Mouse (Mus musculus) heart, adult 2 months (tissue): ENCODE results near the gene Atp6v0a4.

Experiments used
- CTCF ChIP-seq: fragments of 200-600 bp; IDR thresholded peaks from 2 replicates; pipeline ENCODE4 v1.8.1; 2022; ENCODE audit warnings: antibody characterized with exemption, mild to moderate bottlenecking, moderate library complexity
- EP300 ChIP-seq: fragments of 200-500 bp; IDR thresholded peaks from 2 replicates; pipeline ENCODE4 v1.6.1; 2011; ENCODE audit warnings: low read depth, low read length, control low read depth; ENCODE audit not compliant: insufficient read depth
- POLR2A ChIP-seq: fragments of 200-500 bp; IDR thresholded peaks from 2 replicates; pipeline ENCODE4 v1.6.1; 2011; ENCODE audit warnings: mild to moderate bottlenecking, low read depth, low read length, control low read depth; ENCODE audit not compliant: insufficient read depth

DNA sequence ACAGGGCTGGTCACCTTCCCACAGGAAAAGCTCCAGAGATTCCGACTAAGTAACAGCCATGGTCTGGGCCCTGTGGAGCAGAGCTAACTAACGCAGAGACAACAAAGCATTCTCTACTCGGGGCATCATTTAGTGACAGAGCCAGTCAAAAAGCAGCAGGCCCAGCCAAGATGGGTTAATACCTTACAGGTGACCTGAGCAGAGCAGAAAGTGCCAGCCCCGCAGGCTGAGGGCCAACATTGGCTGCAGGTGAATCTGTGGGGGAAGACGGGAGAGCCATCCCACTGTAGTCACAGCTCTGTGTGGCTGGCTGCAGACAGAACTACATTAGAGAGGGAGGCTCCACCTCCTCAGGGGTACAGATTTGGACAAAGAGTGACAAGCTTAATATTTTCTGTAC, 22.9 kb upstream of the Atp6v0a4 start:
- TF ChIP-seq POLR2A (no peak), CTCF (no peak), EP300 (no peak)
